Mouse (Mus musculus) layer of hippocampus, adult 9-11 months (tissue): ENCODE results near the gene Copz2.

Source experiments
- DNase-seq: peaks from one replicate; pipeline ENCODE4 v3.0.0; 2022

Gene Copz2

GRCm38 (mm10) chr11:96872441-96873379, 23.0 kb downstream of the Copz2 start:
- DNase-seq: peak; percentile 60

GRCm38 (mm10) chr11:96873601-96874140, 24.0 kb downstream of the Copz2 start:
- DNase-seq: no peak

- DNase-seq: no peak
These were observed 25.6 kb downstream of the Copz2 start for GRCm38 (mm10) chr11:96875270-96875669.

- DNase-seq: peak; percentile 87
These were observed 26.1 kb downstream of the Copz2 start for GRCm38 (mm10) chr11:96875745-96876144.

GRCm38 (mm10) chr11:96876300-96877040, 26.8 kb downstream of the Copz2 start:
- DNase-seq: no peak

GRCm38 (mm10) chr11:96877071-96877470, 27.4 kb downstream of the Copz2 start:
- DNase-seq: no peak

GRCm38 (mm10) chr11:96878715-96879114, 29.0 kb downstream of the Copz2 start:
- DNase-seq: no peak

- DNase-seq: no peak
These were observed 29.7 kb downstream of the Copz2 start for GRCm38 (mm10) chr11:96879359-96879758.

- DNase-seq: no peak
These were observed 30.6 kb downstream of the Copz2 start for GRCm38 (mm10) chr11:96880296-96880695.

- DNase-seq: no peak
These were observed 36.3 kb downstream of the Copz2 start for GRCm38 (mm10) chr11:96885901-96886340.

- DNase-seq: no peak
These were observed 37.4 kb downstream of the Copz2 start for GRCm38 (mm10) chr11:96886942-96887546.

- DNase-seq: no peak
These were observed 42.3 kb downstream of the Copz2 start for GRCm38 (mm10) chr11:96891784-96892527.

- DNase-seq: no peak
These were observed 43.7 kb downstream of the Copz2 start for GRCm38 (mm10) chr11:96893203-96893842.

GRCm38 (mm10) chr11:96895886-96896285, 46.2 kb downstream of the Copz2 start:
- no peak for DNase-seq

- DNase-seq: no peak
These were observed 50.0 kb downstream of the Copz2 start for GRCm38 (mm10) chr11:96899449-96900306.

- no peak for DNase-seq
These were observed 51.7 kb downstream of the Copz2 start for GRCm38 (mm10) chr11:96901332-96901731.

- no peak for DNase-seq
These were observed 53.3 kb downstream of the Copz2 start for GRCm38 (mm10) chr11:96902639-96903635.

- DNase-seq: peak; percentile 74
These were observed 56.9 kb downstream of the Copz2 start for GRCm38 (mm10) chr11:96906431-96907161.

GRCm38 (mm10) chr11:96908594-96908993, 58.9 kb downstream of the Copz2 start:
- no peak for DNase-seq
